Mouse (Mus musculus): ENCODE results near the gene Paxx.

DNA sequence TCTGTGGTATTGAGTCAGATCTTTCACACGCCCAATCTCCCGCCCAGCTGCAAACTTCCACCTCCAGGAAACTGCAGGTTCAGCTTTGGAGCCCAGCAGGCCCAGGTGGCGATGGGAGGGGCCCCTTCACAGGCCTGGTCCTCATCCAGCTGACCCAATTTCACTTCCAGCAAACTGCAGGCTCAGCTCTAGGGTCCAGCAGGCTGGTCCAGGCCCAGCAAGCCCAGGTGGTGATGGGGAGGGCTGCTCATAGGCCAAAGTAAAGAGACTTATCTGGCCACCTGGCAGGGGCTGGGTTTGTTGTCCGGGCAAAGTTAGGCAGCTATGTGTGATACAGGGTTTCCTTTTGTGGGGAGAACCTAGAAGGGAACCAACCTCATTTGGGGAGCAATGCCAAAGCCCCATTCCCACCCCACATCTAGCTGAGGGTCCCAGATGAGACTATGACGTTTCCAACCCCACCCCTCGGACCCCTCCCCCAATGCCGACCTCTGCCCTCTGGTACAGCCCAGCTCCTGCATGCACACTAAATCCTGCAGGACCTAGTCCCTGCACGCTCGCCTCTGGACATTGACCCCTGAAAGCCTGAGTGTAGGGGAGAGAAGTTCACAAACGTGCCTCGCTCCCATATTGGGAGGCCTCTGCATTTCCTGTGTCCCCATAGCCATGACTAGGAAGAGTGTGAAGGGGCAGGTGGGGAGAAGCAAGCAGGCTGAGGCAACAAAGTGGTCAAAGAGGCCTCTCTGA is 24.2 kb upstream of the Paxx start:
- no peak for TF ChIP-seq EP300 (IDR thresholded peaks at IDR 0.05)
- no peak for TF ChIP-seq CTCF (IDR thresholded peaks at IDR 0.05)

All from lung, postnatal 0 days (tissue).